Mouse (Mus musculus) erythroblast, embryonic 14.5 days (primary cell): ENCODE data around the gene Foxn3. TPM values are rescaled to one million over a fixed set of nuclear protein-coding genes. Genes with fewer than 3 reads are reported as not detected.

Experiments used
- H3K27me3 ChIP-seq: 2 replicates; pipeline ENCODE4 v1.6.1; 2012; ENCODE audit warnings: inconsistent platforms; ENCODE audit not compliant: control insufficient read depth
- H3K36me3 ChIP-seq: 2 replicates; pipeline ENCODE4 v1.6.1; 2012; ENCODE audit warnings: mild to moderate bottlenecking, inconsistent platforms; ENCODE audit not compliant: control insufficient read depth
- H3K4me1 ChIP-seq: 2 replicates; pipeline ENCODE4 v1.6.1; 2012; ENCODE audit warnings: inconsistent platforms; ENCODE audit not compliant: control insufficient read depth
- H3K4me3 ChIP-seq: replicated peaks from 2 replicates; pipeline ENCODE3; 2012; ENCODE audit warnings: moderate library complexity, mild to moderate bottlenecking, inconsistent platforms
- H3K9me3 ChIP-seq: 2 replicates; pipeline ENCODE4 v1.6.1; 2012; ENCODE audit warnings: low read length, inconsistent platforms, mixed read lengths; ENCODE audit not compliant: control insufficient read depth
- GATA1 ChIP-seq: IDR thresholded peaks from 2 replicates; pipeline ENCODE4 v1.6.1; 2012; ENCODE audit warnings: low read length, inconsistent platforms, mixed read lengths
- TAL1 ChIP-seq: IDR thresholded peaks from 3 replicates; pipeline ENCODE4 v1.6.1; 2012; ENCODE audit warnings: low read length, inconsistent platforms, mixed read lengths
- polyA plus RNA-seq: library from polyadenylated mRNA; stranded (reverse); fragments of >175 nt; gene quantifications from 2 replicates; pipeline ENCODE4 v1.2.3, GENCODE M21; 2012

Gene Foxn3
- polyA plus RNA-seq, 1 experiment = 0.84 TPM

DNA sequence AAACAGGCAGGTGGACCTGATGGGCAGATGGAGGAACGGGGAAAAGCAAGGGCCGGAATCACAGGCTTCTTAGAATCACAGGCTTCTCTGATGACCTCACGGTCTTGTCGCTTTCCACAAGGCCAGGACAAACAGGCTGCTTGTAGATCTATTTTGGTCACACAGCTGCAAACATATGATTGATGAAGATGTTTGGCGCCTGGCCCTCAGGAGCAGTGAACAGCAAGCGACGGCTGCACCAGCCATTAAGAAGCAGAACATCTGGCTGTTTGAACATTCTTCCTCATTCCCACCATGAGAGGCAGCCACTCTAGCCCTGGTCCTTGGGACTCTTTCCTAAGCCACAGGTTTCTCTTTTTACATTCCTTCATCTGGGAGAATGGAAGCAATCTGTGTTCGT, 294.0 kb downstream of the Foxn3 start:
- TF ChIP-seq GATA1 (no peak), TAL1 (no peak)
- no peaks in the 10 kb centered on the region for H3K9me3 ChIP-seq
- H3K4me1 ChIP-seq = peaks cover under 1% of the 10 kb centered on the region
- no peak overlapping the region for H3K4me3 ChIP-seq
- no peaks in the 10 kb centered on the region for H3K27me3 ChIP-seq
- peaks cover 3% of the 10 kb centered on the region for H3K36me3 ChIP-seq

DNA sequence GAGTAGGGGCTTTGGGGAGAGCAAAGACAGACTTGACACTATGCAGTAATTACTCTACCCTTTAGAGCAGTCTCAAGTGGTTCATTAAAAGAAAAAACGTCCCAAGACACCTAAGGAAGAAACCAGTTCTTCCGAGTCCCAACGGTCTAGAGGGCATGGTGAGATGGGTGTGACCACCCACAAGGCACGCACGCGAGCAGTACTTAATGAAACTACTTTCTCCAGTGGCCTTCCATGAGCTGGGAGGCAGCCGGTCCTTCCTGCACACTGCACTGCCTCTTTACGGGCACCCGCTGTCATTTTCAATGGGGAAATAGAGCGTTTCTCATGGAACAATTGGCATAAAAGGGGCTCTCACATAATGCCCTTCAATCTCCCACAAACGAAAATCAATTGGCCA, 294.4 kb downstream of the Foxn3 start:
- Histone ChIP-seq H3K4me1 (no peaks in the 10 kb centered on the region; the same call in 1 of the 2 replicates), H3K9me3 (no peaks in the 10 kb centered on the region), H3K36me3 (peaks cover 3% of the 10 kb centered on the region), H3K27me3 (no peaks in the 10 kb centered on the region), H3K4me3 (no peak overlapping the region)
- no peak for TF ChIP-seq GATA1
- no peak for TF ChIP-seq TAL1

DNA sequence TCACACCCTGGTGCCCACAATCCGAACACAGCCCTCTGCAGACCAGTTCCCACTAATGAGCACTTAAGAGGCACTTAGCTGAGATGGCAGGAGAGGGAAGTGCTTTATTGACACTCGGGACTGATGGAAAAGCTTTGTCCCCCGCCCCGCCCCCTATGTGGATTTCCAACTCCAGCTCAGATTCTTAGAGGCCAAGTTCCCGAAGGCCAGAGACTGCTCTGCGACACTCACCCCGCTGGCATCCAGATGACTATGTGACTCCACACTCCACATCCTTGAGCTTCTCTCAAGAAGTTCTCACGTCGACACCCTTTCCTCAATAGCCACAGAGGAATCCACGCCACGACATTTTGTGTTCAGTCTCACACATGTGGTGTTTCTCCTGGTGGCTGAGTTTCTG, 295.6 kb downstream of the Foxn3 start:
- no peaks in the 10 kb centered on the region for H3K27me3 ChIP-seq
- H3K4me3 ChIP-seq = no peak overlapping the region
- H3K9me3 ChIP-seq = no peaks in the 10 kb centered on the region
- H3K4me1 ChIP-seq = no peaks in the 10 kb centered on the region
- TF ChIP-seq TAL1 (no peak), GATA1 (no peak)
- peaks cover 3% of the 10 kb centered on the region for H3K36me3 ChIP-seq

DNA sequence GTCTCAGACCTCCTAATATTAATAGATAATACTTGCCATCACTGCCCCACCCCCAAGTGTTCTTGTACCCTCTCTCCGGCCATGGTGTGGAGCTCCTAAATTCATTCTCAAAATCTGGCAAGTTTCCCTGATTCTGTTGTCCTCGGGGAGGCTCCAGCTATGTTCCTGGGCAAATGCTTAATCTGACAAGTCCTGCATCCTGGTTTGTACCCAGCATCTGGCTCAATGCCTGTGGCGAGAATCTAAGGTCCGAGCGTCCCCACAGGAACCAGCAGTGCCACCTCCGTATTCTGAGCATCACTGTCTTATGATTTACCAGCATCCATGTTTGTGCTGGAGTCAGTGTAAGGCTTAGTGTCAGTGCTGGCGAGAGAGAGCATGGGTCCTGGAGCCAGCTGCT, 296.9 kb downstream of the Foxn3 start:
- H3K9me3 ChIP-seq = no peaks in the 10 kb centered on the region
- H3K4me3 ChIP-seq = no peak overlapping the region
- TF ChIP-seq GATA1 (no peak), TAL1 (no peak)
- H3K27me3 ChIP-seq = no peaks in the 10 kb centered on the region
- no peaks in the 10 kb centered on the region for H3K4me1 ChIP-seq
- H3K36me3 ChIP-seq = peaks cover 3% of the 10 kb centered on the region

DNA sequence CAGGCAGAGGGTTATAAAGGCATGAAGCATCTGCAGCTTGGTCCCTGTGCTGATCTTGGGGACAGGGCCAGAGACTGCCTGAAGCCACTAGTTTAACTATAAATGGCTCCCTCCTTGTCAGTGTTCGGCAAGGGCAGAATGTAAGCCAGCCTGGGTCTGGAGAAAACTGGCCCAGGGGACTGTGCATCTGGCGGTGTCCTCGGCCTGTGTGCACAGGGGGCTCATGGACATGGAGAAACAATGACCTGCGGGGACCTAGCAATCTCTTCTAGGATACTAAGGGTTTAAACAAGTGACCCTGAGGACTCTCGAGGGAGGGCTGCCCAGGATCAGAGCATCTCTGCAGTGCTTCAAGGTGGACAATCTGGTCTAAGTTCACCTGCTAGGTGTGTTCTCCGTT, 297.6 kb downstream of the Foxn3 start:
- no peaks in the 10 kb centered on the region for H3K4me1 ChIP-seq
- no peak for TF ChIP-seq TAL1
- no peak overlapping the region for H3K4me3 ChIP-seq
- no peaks in the 10 kb centered on the region for H3K9me3 ChIP-seq
- peaks cover 3% of the 10 kb centered on the region for H3K36me3 ChIP-seq
- no peaks in the 10 kb centered on the region for H3K27me3 ChIP-seq

DNA sequence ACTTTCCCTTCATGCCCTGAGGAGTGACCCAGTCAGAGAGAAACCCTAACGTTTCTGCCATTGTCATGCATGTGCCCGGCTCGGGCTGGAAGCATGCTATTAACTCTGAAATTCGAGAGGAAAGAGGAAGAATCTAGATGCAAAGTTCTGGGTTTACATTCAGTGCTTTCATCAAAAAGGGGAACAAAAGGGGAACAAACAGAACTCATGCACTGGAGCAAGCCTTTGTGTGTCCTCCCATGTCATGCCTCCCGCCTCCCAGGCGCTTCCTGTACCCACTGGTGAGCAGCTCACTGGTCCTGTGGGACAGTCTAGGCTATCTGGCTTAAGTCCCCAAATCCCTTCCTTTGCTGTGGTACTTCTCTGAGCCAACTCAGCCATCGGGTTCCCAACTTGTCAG, 299.0 kb downstream of the Foxn3 start:
- TF ChIP-seq GATA1 = no peak
- TF ChIP-seq TAL1 = no peak
- H3K9me3 ChIP-seq = no peaks in the 10 kb centered on the region
- H3K36me3 ChIP-seq = peaks cover 3% of the 10 kb centered on the region
- no peaks in the 10 kb centered on the region for H3K4me1 ChIP-seq
- H3K27me3 ChIP-seq = no peaks in the 10 kb centered on the region
- H3K4me3 ChIP-seq = no peak overlapping the region

DNA sequence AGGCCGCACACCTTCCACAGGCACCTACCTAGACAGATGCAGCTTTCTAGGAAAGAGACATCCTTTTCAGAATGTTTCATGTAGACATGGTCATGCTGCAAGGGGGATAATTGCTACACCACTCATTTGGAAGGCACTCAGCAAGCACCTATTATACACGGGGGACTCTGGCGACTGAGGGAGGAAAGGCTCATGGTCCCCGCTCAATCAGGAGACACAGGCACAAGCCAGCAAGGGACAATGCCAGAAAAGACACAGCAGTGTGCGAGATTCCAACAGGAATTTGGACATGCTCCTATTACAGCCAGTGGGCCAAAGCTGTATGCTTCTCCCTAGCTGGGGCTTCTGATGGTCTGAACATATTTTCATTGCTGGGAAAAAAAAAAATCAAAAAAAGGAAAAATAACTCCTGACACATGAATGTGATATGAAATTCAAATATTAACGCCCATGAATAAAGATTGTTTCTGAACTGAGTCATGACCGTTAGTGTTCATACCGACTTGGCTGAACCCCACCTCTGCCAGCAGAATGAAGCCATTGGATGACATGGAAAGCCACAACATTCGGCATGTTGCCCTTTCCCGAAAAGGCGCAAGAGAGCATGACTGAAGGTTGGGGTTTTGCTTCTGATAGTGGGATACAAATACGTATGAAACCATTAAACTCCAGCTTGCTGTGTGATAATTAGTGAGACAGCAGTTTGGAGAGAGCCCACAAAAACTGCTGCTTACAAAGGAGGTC, 299.6 kb downstream of the Foxn3 start:
- H3K27me3 ChIP-seq = no peaks in the 10 kb centered on the region
- H3K4me1 ChIP-seq = no peaks in the 10 kb centered on the region
- peaks cover 3% of the 10 kb centered on the region for H3K36me3 ChIP-seq
- TF ChIP-seq GATA1 (no peak), TAL1 (no peak)
- no peak overlapping the region for H3K4me3 ChIP-seq
- no peaks in the 10 kb centered on the region for H3K9me3 ChIP-seq

DNA sequence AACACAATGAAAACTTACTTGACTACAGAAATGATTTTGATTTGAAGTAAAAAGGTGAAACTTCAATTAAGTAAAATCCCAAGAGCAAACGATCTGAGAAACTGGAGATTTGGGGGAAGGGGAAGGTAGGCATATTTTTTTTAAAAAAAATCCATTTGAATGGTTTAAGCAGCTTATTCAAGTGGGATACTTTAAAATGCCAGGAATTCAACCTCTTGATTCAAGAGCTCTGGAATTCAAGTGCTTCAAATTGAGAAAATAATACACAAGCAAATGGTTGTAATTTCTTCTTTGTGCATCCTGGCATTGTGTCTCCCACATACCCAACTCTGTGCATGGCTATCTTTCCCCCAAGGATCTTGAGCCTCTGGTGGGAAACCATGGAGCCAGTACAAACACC, 300.5 kb downstream of the Foxn3 start:
- TF ChIP-seq GATA1 (no peak), TAL1 (no peak)
- Histone ChIP-seq H3K4me1 (no peaks in the 10 kb centered on the region), H3K4me3 (no peak overlapping the region), H3K9me3 (no peaks in the 10 kb centered on the region), H3K36me3 (peaks cover 3% of the 10 kb centered on the region), H3K27me3 (no peaks in the 10 kb centered on the region)

DNA sequence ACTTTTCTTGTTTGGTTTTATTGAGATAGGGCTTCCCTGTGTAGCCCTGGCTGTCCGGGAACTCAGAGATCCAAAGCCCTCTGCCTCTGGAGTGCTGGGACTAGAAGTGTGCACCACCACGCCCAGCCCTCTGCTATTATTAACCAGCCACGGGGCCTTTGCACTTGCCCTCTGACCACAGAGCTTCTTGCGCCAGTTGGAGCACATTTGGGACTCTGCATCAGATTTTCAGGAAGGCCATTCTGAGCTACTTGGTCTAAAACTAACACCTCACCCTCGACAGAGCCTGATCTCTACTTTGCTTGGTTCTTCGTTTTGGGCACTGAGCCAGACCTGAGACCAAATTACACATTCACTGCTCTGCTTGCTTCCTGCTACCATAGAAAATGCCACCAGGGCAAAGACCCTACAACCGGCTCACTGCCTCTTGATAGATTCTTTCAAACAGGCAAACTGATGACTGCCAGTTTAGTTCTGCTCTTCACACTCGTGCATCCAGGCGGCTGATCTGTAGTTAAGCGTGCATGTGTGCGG, 301.2 kb downstream of the Foxn3 start:
- TF ChIP-seq GATA1 = no peak
- TF ChIP-seq TAL1 = no peak
- Histone ChIP-seq H3K4me1 (no peaks in the 10 kb centered on the region), H3K27me3 (no peaks in the 10 kb centered on the region), H3K9me3 (no peaks in the 10 kb centered on the region), H3K4me3 (no peak overlapping the region), H3K36me3 (peaks cover 3% of the 10 kb centered on the region)

DNA sequence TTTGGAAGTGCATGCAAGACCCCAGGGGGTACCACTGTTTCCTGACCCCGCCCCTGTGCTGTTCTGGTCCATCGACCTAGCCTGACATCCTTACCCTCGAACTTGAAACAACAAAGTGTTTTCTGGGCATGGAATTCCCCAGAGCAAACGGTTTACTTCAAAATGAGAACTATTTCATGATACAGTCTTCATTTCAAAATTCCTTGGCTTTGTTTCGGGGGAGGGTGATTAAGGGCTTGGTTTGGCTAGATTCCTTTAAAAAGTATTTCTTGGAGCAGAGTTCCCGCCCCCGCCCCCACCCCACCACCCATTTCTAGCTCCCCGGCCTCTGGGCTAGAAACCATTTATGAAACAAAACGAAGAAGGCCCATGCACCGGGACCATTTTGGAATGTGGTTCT, 303.2 kb downstream of the Foxn3 start:
- no peak for TF ChIP-seq GATA1
- no peak for TF ChIP-seq TAL1
- Histone ChIP-seq H3K4me3 (no peak overlapping the region), H3K9me3 (no peaks in the 10 kb centered on the region), H3K27me3 (no peaks in the 10 kb centered on the region), H3K4me1 (no peaks in the 10 kb centered on the region), H3K36me3 (no peaks in the 10 kb centered on the region)
